Mouse (Mus musculus): ENCODE measurements around the gene Plagl1.

Plagl1 gene

GRCm38 (mm10) chr10:13076807-13077532, 16.7 kb downstream of the Plagl1 start:
- in situ Hi-C loops (cut with MboI; ENCODE audit: unreplicated experiment in 2 of 2), result loop anchor here (25.0 kb wide), 3 partner anchors 485 to 1135 kb away; partner anchors contain the start of genes Adat2 (in 1 of the 2) and Pex3 (in 1 of the 2)

GRCm38 (mm10) chr10:13082459-13082858, 22.2 kb downstream of the Plagl1 start:
- in situ Hi-C loops (cut with MboI; ENCODE audit: unreplicated experiment in 2 of 2), result loop anchor here (10.0 to 25.0 kb wide), 4 partner anchors 472 to 1130 kb away; partner anchors contain the start of genes Adat2 (in 2 of the 2) and Pex3 (in 2 of the 2)

GRCm38 (mm10) chr10:13090596-13091424, 30.5 kb downstream of the Plagl1 start:
- in situ Hi-C loops (cut with MboI; ENCODE audit: unreplicated experiment in 2 of 2), result loop anchor here (25.0 kb wide), 3 partner anchors 471 to 1121 kb away; partner anchors contain the start of genes Adat2 (in 1 of the 2) and Pex3 (in 1 of the 2)

- in situ Hi-C loops (cut with MboI; ENCODE audit: unreplicated experiment in 2 of 2), result loop anchor here (25.0 kb wide), 3 partner anchors 469 to 1119 kb away; partner anchors contain the start of genes Adat2 (in 1 of the 2) and Pex3 (in 1 of the 2)
Observed at GRCm38 (mm10) chr10:13092996-13093395, 32.7 kb downstream of the Plagl1 start.

- in situ Hi-C loops (cut with MboI; ENCODE audit: unreplicated experiment in 2 of 2), result loop anchor here (25.0 kb wide), 3 partner anchors 463 to 1113 kb away; partner anchors contain the start of genes Adat2 (in 1 of the 2) and Pex3 (in 1 of the 2)
Observed at GRCm38 (mm10) chr10:13098895-13099294, 38.6 kb downstream of the Plagl1 start.

GRCm38 (mm10) chr10:13100061-13100648, 39.9 kb downstream of the Plagl1 start:
- in situ Hi-C loops (cut with MboI; ENCODE audit: unreplicated experiment in 2 of 2), result no loop called here

GRCm38 (mm10) chr10:13102360-13102759, 42.1 kb downstream of the Plagl1 start:
- in situ Hi-C loops (cut with MboI; ENCODE audit: unreplicated experiment in 2 of 2), result no loop called here

GRCm38 (mm10) chr10:13103838-13104237, 43.5 kb downstream of the Plagl1 start:
- in situ Hi-C loops (cut with MboI; ENCODE audit: unreplicated experiment in 2 of 2), result no loop called here

GRCm38 (mm10) chr10:13106909-13107624, 46.8 kb downstream of the Plagl1 start:
- in situ Hi-C loops (cut with MboI; ENCODE audit: unreplicated experiment in 2 of 2), result no loop called here

GRCm38 (mm10) chr10:13108021-13108548, 47.8 kb downstream of the Plagl1 start:
- in situ Hi-C loops (cut with MboI; ENCODE audit: unreplicated experiment in 2 of 2), result no loop called here

GRCm38 (mm10) chr10:13108847-13109246, 48.5 kb downstream of the Plagl1 start:
- in situ Hi-C loops (cut with MboI; ENCODE audit: unreplicated experiment in 2 of 2), result no loop called here

GRCm38 (mm10) chr10:13109781-13110180, 49.5 kb downstream of the Plagl1 start:
- in situ Hi-C loops (cut with MboI; ENCODE audit: unreplicated experiment in 2 of 2), result no loop called here

- in situ Hi-C loops (cut with MboI; ENCODE audit: unreplicated experiment in 2 of 2), result no loop called here
Observed at GRCm38 (mm10) chr10:13112849-13113248, 52.5 kb downstream of the Plagl1 start.

GRCm38 (mm10) chr10:13113641-13114040, 53.3 kb downstream of the Plagl1 start:
- in situ Hi-C loops (cut with MboI; ENCODE audit: unreplicated experiment in 2 of 2), result no loop called here

GRCm38 (mm10) chr10:13115030-13115429, 54.7 kb downstream of the Plagl1 start:
- in situ Hi-C loops (cut with MboI; ENCODE audit: unreplicated experiment in 2 of 2), result no loop called here

- in situ Hi-C loops (cut with MboI; ENCODE audit: unreplicated experiment in 2 of 2), result no loop called here
Observed at GRCm38 (mm10) chr10:13116706-13117665, 56.7 kb downstream of the Plagl1 start.

- in situ Hi-C loops (cut with MboI; ENCODE audit: unreplicated experiment in 2 of 2), result no loop called here
Observed at GRCm38 (mm10) chr10:13118024-13118769, 57.9 kb downstream of the Plagl1 start.

- in situ Hi-C loops (cut with MboI; ENCODE audit: unreplicated experiment in 2 of 2), result no loop called here
Observed at GRCm38 (mm10) chr10:13118770-13119102, 58.4 kb downstream of the Plagl1 start.
